Mouse (Mus musculus): Measurements from ENCODE around the gene Nup214. TPM values are rescaled to one million over a fixed set of nuclear protein-coding genes. Genes with fewer than 3 reads are reported as not detected.

Gene Nup214
- polyA plus RNA-seq, 2 experiments, result 13.5 to 33.6 TPM

DNA sequence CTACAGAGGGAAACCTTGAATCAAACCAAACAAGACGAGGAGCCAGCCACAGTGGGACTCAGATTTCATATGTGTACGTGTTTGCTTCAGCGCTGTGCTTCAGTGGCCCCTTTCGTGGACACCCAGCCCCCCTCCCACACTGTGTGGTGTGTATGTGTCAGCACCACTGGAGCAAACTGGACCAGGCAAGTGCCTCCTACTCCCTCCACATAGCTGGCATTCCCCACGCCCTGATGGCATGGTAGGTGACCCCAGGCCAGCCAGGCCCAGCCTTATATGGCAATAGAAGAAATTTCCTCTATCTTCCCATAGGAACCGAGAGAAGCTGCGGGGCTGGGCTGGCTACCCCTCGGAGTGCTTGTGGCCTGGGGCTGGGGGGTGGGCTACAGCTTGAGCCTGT is 20.5 kb upstream of the Nup214 start:
- Histone ChIP-seq H3K27ac (no peak overlapping the region), H3K4me3 (ENCODE audit: insufficient read depth in 1 of 2, low read depth in 2 of 2, low read length in 2 of 2) (no peak overlapping the region), H3K4me2 (ENCODE audit: low read depth) (no peak overlapping the region), H3K36me3 (replicated peaks; ENCODE audit: control insufficient read depth, insufficient read depth, low read depth) (no peaks in the 10 kb centered on the region), H3K9ac (replicated peaks) (no peak overlapping the region), H3K4me1 (replicated peaks; ENCODE audit: control insufficient read depth in 2 of 2, insufficient read depth in 2 of 2, low read length in 1 of 2) (peaks cover 0 to 3% of the 10 kb centered on the region in 2 experiments; a peak in 1 of 4 replicates), H3K27me3 (ENCODE audit: control insufficient read depth, insufficient read depth, low read length) (peaks cover 24% of the 10 kb centered on the region), H3K9me3 (ENCODE audit: control insufficient read depth, low read length) (no peaks in the 10 kb centered on the region)
- 62% methylated on average over 8 of the region's 8 CpGs for WGBS (ENCODE audit: insufficient replicate concordance)
- no peak for DNase-seq (ENCODE audit: low read depth in 3 of 3, low spot score in 3 of 3)
- ATAC-seq (ENCODE audit: insufficient read depth), result no peak
- TF ChIP-seq CTCF (IDR thresholded peaks at IDR 0.05; ENCODE audit: low read depth), result no peak
- TF ChIP-seq EP300 (IDR thresholded peaks at IDR 0.05; ENCODE audit: low read depth), result no peak

DNA sequence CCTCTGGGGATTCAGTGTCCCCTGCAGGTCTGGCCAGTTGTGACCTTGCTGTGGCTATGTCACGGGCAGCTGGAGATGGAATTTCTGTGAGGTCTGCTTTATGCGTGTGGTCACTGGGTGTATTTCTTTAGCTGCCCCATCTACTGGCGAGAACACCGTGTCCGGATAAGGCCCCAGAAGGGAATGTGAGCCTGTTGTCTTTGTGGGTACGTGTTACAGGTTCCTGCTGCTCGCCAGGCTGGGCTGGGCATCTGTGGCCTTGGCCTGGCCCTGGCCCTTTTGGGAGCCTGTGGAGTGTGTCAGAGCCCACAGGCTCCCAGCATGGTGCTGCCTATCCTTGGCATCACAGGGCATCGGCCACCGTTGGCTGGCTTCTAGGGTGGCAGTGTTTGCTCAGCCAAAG is 19.5 kb upstream of the Nup214 start:
- Histone ChIP-seq H3K4me1 (replicated peaks; ENCODE audit: control insufficient read depth in 2 of 2, insufficient read depth in 2 of 2, low read length in 1 of 2) (peaks cover 0 to 3% of the 10 kb centered on the region in 2 experiments; a peak in 1 of 4 replicates), H3K36me3 (replicated peaks; ENCODE audit: control insufficient read depth, insufficient read depth, low read depth) (no peaks in the 10 kb centered on the region), H3K4me2 (ENCODE audit: low read depth) (no peak overlapping the region), H3K9me3 (ENCODE audit: control insufficient read depth, low read length) (no peaks in the 10 kb centered on the region), H3K9ac (replicated peaks) (no peak overlapping the region), H3K27me3 (ENCODE audit: control insufficient read depth, insufficient read depth, low read length) (peaks cover 15% of the 10 kb centered on the region), H3K27ac (no peak overlapping the region), H3K4me3 (ENCODE audit: insufficient read depth in 1 of 2, low read depth in 2 of 2, low read length in 2 of 2) (no peak overlapping the region)
- TF ChIP-seq CTCF (IDR thresholded peaks at IDR 0.05; ENCODE audit: low read depth) (no peak), EP300 (IDR thresholded peaks at IDR 0.05; ENCODE audit: low read depth) (no peak)
- DNase-seq (ENCODE audit: low read depth in 3 of 3, low spot score in 3 of 3) (no peak), ATAC-seq (ENCODE audit: insufficient read depth) (no peak)
- 72% methylated on average over 9 of the region's 9 CpGs for WGBS (ENCODE audit: insufficient replicate concordance)

- Histone ChIP-seq H3K27ac (no peak overlapping the region), H3K4me3 (ENCODE audit: insufficient read depth in 1 of 2, low read depth in 2 of 2, low read length in 2 of 2) (no peak overlapping the region), H3K9ac (replicated peaks) (no peak overlapping the region), H3K36me3 (replicated peaks; ENCODE audit: control insufficient read depth, insufficient read depth, low read depth) (no peaks in the 10 kb centered on the region), H3K9me3 (ENCODE audit: control insufficient read depth, low read length) (no peaks in the 10 kb centered on the region), H3K4me1 (replicated peaks; ENCODE audit: control insufficient read depth in 2 of 2, insufficient read depth in 2 of 2, low read length in 1 of 2) (peaks cover 0 to 3% of the 10 kb centered on the region in 2 experiments; a peak in 1 of 4 replicates), H3K4me2 (ENCODE audit: low read depth) (no peak overlapping the region), H3K27me3 (ENCODE audit: control insufficient read depth, insufficient read depth, low read length) (peaks cover 6% of the 10 kb centered on the region)
- no peak for DNase-seq (ENCODE audit: low read depth in 3 of 3, low spot score in 3 of 3)
- no peak for ATAC-seq (ENCODE audit: insufficient read depth)
- TF ChIP-seq EP300 (IDR thresholded peaks at IDR 0.05; ENCODE audit: low read depth) (no peak), CTCF (IDR thresholded peaks at IDR 0.05; ENCODE audit: low read depth) (no peak)
- WGBS (ENCODE audit: insufficient replicate concordance), result 36% methylated on average over 5 of the region's 5 CpGs
Measured at GRCm38 (mm10) chr2:31955686-31956085, 18.6 kb upstream of the Nup214 start.

DNA sequence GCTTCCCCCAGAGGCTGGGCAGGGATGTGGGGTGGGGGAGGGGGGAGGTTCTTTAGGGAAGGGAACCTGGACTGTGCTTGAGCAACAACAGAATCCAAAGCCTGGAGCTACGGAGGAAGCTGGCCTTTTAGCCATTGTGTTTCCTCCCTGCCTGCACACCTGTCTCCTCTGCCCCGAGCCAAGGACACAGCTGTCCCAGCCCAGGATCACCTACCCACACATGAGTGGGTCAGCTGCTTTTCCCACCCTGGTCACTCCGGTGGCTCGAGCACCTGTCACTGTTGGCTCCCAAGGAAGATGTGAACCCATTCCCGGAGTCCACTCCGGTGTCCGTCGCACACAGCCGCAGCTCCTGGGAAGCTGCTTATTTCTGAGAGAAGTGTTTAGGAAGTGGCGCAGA is 17.0 kb upstream of the Nup214 start:
- no peak for TF ChIP-seq EP300 (IDR thresholded peaks at IDR 0.05; ENCODE audit: low read depth)
- TF ChIP-seq CTCF (IDR thresholded peaks at IDR 0.05; ENCODE audit: low read depth), result no peak
- H3K36me3 ChIP-seq (replicated peaks; ENCODE audit: control insufficient read depth, insufficient read depth, low read depth), result no peaks in the 10 kb centered on the region
- H3K4me3 ChIP-seq (ENCODE audit: insufficient read depth in 1 of 2, low read depth in 2 of 2, low read length in 2 of 2), result no peak overlapping the region
- 0 out of 4 replicates have a peak, but pooled peaks cover 0 to 2% of the 10 kb centered on the region in 2 experiments for H3K4me1 ChIP-seq (replicated peaks; ENCODE audit: control insufficient read depth in 2 of 2, insufficient read depth in 2 of 2, low read length in 1 of 2)
- H3K9ac ChIP-seq (replicated peaks), result no peak overlapping the region
- H3K27ac ChIP-seq, result no peak overlapping the region
- H3K4me2 ChIP-seq (ENCODE audit: low read depth), result no peak overlapping the region
- ATAC-seq (ENCODE audit: insufficient read depth), result no peak
- no peaks in the 10 kb centered on the region for H3K27me3 ChIP-seq (ENCODE audit: control insufficient read depth, insufficient read depth, low read length)
- H3K9me3 ChIP-seq (ENCODE audit: control insufficient read depth, low read length), result no peaks in the 10 kb centered on the region
- no peak for DNase-seq (ENCODE audit: low read depth in 3 of 3, low spot score in 3 of 3)
- WGBS (ENCODE audit: insufficient replicate concordance), result 71% methylated on average over 10 of the region's 10 CpGs

GRCm38 (mm10) chr2:31960986-31961385 is 13.2 kb upstream of the Nup214 start:
- no peaks in the 10 kb centered on the region for H3K36me3 ChIP-seq (replicated peaks; ENCODE audit: control insufficient read depth, insufficient read depth, low read depth)
- H3K9ac ChIP-seq (replicated peaks), result no peak overlapping the region
- no peaks in the 10 kb centered on the region for H3K27me3 ChIP-seq (ENCODE audit: control insufficient read depth, insufficient read depth, low read length)
- TF ChIP-seq CTCF (IDR thresholded peaks at IDR 0.05; ENCODE audit: low read depth), result no peak
- no peak for TF ChIP-seq EP300 (IDR thresholded peaks at IDR 0.05; ENCODE audit: low read depth)
- DNase-seq (ENCODE audit: low read depth in 3 of 3, low spot score in 3 of 3), result no peak
- H3K4me2 ChIP-seq (ENCODE audit: low read depth), result no peak overlapping the region
- 80% methylated on average over 8 of the region's 8 CpGs for WGBS (ENCODE audit: insufficient replicate concordance)
- no peak for ATAC-seq (ENCODE audit: insufficient read depth)
- H3K4me3 ChIP-seq (ENCODE audit: insufficient read depth in 1 of 2, low read depth in 2 of 2, low read length in 2 of 2), result no peak overlapping the region
- no peaks in the 10 kb centered on the region for H3K9me3 ChIP-seq (ENCODE audit: control insufficient read depth, low read length)
- H3K4me1 ChIP-seq (replicated peaks; ENCODE audit: control insufficient read depth in 2 of 2, insufficient read depth in 2 of 2, low read length in 1 of 2), result 0 out of 4 replicates have a peak, but pooled peaks cover 0 to 2% of the 10 kb centered on the region in 2 experiments
- H3K27ac ChIP-seq, result no peak overlapping the region

All from liver, embryonic 14.5 days (tissue).